Mouse (Mus musculus) liver (tissue): ENCODE measurements around the gene Dnmt1.

Experiments used
- DNase-seq: peaks from one replicate; pipeline ENCODE4 v3.0.0-alpha.2; 2020; ENCODE audit warnings: mixed read lengths

Dnmt1 gene

GRCm38 (mm10) chr9:20916160-20916559 is 43.5 kb downstream of the Dnmt1 start:
- peak; percentile 45 for DNase-seq

DNA sequence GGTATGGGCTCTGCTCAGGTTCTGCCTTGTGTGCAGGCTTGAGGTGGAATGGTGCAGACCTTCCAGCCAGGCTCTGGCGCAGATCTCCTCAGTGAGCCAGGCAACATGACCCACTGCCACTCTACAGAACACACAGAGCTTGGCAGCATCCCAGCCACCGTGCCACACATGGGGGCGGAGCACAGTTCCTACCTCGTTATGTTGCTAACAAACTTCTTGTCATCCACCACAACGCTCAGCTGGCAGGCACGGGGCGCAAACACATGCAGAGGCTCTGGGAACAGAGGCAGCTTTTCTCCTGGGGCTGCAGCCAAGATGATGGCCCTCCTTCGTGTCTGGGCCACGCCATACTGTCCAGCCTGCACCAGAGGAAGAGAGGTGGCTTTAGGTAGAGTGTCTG is 49.7 kb downstream of the Dnmt1 start:
- DNase-seq, result no peak

GRCm38 (mm10) chr9:20902174-20902491 is 57.6 kb downstream of the Dnmt1 start:
- no peak for DNase-seq

DNA sequence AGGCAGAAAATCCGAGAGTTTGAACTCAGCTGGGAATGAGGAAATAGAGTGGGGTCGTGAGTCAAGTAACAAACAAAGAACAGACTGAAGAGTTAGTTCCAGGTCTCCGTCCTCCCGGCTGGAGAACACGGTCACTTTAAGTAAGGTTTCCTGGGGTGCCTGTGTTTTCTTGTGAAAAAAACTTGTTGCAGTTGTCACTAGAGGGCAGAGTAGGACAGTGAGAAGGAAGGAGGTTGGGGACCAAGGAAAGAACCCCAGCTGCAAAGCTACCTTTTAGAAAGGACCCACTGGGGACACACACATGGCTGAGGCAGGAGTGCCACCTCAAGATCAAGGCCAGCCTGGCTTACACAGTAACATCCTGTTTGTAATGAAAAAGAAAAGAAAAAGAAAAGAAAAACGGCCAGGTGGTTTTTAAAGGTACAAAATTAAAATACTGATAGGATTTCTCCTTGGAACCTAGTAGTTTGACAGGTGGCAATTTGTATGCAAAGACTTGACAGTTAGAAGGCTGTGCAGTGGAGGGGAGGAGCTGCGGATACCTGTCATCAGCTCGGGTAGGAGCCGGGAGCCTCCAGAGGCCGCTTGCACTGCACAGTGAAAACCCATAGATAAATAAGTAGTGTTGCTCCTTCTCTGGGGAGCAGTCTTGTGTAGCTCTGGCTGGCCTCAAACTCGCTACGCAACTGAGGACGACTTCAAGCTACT is 58.1 kb downstream of the Dnmt1 start:
- DNase-seq, result peak; percentile 48

DNA sequence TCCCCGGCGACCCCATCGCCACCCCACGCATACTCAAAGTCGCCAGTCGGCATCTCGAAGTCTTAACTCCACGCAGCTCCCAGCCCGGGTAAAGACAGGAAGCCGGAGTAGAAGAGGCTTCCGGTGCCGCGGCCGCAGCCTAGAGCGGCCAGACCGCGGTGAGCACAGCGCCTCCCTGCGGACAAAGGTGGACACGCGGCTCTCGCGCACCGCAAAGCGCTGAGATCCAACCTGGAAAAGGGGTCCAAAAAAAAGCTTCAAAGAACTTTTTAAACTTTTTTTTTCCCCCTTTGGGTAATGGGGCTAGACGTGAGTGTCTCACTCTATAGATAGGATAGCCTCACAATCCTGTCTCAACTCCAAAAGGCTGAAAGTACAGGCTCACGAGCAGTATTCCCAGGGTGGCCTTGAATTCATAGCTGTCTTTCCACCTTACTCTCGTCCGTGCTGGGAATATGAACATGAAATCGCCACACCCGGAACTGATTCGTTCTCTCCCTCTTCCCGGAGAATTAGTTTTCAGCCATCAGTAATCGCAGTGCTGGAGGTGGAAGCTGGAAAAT is 61.1 kb downstream of the Dnmt1 start, which contains the start of gene Eif3g:
Gene Eif3g, minus strand, starts transcription at position 113 of the 563 bp plus-strand sequence.
- DNase-seq, result peak; percentile 88

DNA sequence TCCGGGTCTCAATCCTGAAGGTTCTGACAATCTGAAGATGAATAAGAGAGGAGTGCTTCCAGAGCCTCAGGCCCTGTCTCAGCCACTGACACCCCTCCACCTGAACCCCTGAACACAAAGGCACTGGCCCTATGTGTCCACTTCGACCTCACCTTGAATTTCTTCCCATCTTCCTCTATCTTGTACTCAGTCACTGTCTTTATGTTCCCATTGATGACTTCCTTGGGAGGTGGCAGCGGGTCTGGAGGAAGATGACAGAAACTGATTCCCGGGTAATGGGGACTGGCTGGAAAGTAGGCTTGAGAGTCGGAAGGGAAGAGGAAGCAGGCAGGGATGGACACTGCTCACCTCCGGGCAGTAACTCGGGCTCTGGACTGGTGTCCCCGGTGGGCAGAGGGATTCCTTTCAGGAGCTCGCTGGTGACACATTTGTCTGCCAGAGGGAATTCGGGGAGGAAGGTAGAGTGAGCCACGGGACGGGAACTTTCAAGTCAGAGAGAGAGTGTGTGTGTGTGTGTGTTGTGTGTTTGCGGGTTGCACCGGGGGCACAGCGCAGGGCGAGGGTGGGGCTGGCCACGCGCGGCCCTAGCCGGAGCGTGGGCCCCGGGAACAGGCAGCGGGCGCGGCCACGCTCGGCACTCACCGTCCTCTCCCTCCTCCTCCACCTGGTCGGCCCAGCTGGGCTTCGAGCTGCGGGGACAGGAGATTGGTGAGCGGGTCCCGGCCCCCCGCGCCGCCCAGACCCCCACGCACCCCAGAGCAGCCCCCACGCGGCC is 61.8 kb downstream of the Dnmt1 start:
- DNase-seq, result no peak

DNA sequence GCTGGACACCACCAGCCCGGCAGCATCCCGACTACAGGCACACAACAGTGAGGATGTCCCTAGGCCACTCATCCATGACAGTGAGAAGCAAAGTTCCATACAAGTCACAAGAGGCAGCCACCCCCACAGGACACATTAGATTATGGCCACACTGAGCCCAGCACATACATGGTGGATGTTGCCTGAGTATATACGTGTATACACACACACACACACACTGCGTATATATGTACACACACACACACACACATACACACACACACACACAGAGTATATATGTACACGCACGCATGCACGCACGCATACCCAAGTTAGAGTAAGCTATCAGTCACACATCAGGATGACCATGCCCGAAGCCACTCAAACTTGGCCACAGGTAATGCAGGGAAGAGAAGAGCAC is 64.3 kb downstream of the Dnmt1 start:
- DNase-seq, result no peak

GRCm38 (mm10) chr9:20894629-20895028 is 65.1 kb downstream of the Dnmt1 start:
- DNase-seq, result no peak

DNA sequence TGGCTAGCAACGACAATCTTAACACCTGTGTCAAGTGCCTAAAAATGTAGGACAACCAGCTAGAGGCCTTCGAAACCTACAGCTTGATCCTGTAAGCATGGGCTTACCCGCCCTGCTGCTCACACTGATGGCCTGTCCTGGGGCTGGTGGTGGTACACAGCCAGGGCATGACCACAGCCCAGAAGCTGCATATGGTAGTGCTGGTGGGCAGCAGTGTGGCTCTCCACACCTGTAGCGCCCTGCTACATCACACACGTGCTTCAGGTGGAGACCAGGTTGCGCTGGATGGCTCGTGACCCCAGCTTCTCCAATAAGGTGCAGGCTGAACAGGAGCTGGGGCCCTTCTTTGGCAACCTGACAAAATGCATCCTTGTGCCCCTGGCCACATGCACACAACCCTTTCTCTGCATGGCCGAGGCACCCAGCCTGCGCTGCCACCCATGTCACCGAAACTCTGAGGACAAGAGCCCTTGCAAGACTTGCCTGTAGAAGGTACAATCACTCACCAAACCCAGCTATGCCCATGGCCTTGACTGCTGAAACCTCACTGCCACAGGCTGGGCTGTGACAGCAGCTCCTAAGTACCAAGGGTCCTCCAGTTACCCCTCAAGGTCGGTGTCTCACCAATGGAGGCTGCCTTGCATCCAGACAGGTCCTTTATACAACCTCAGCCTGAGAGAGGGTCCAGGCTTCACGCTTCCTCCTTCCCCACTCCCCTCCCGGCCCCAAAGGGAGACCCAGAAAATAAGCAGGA is 65.9 kb downstream of the Dnmt1 start:
- DNase-seq, result no peak

DNA sequence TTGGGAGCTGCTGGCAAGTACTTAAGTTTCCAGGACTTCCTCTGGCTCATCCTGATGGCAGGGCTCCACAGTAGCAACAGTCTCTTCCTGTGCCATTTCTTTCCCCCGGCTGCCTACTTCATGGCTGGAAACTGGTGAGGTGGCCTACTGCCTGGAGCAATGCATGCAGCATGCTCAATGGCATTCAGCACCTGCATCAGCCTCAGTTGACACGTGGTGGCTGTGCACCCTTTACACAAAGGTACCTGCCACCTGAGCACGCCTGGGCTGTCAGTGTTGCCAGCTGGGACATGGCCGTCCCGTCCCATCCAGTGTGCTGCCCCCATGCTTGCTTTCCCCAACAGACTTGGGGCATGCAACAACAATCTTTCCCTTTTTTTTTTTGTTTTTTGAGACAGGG is 66.6 kb downstream of the Dnmt1 start:
- DNase-seq, result no peak

DNA sequence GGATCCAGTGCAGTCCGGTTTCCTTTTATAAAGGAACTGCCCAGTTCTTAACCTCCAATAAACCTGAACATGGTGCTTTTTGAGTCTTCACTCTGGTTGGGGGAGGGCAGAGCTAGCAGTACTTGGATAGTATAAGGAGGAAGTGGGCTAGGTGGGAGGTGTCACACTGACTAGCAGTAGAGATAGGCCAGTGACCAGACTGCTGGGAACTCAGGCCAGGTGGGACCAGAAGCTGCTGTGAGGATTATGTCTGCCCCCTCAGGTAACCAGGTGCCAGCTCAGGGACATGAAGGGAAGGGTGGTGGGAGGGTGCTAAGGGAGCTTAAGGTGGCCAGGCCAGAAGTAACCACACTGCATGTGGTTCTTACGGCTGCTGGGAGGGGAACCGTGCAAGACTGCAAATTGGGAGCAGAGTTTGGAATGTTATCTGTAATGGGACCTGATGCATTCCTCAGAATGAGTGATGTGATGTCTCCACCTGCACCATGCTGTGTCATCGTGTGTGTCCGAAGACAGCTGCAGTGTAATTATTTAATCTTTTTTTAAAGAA is 67.5 kb downstream of the Dnmt1 start:
- no peak for DNase-seq

GRCm38 (mm10) chr9:20891339-20892103 is 68.2 kb downstream of the Dnmt1 start:
- DNase-seq, result no peak

DNA sequence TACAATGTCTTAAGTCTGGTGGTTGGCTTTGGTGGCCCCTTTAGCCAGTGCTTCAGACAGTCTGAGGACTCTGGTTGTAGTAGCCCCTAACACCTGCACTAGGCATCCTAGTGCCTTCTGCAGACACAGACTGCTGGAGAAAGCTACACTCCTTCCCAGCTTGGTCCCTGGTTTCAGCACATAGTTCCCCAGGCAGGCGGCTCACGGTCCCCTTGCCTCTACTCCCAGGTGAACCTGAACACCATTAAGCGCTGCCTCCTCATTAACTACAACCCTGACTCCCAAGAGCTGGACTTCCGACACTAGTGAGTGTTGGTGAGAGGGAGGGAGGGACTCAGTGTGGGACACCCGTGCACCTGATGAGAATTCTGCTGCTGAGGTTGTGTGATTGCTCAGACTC is 69.3 kb downstream of the Dnmt1 start:
- no peak for DNase-seq

- DNase-seq, result peak; percentile 80
These were observed 70.2 kb downstream of the Dnmt1 start for GRCm38 (mm10) chr9:20889185-20890141.

GRCm38 (mm10) chr9:20888386-20888765 is 71.3 kb downstream of the Dnmt1 start:
- no peak for DNase-seq

DNA sequence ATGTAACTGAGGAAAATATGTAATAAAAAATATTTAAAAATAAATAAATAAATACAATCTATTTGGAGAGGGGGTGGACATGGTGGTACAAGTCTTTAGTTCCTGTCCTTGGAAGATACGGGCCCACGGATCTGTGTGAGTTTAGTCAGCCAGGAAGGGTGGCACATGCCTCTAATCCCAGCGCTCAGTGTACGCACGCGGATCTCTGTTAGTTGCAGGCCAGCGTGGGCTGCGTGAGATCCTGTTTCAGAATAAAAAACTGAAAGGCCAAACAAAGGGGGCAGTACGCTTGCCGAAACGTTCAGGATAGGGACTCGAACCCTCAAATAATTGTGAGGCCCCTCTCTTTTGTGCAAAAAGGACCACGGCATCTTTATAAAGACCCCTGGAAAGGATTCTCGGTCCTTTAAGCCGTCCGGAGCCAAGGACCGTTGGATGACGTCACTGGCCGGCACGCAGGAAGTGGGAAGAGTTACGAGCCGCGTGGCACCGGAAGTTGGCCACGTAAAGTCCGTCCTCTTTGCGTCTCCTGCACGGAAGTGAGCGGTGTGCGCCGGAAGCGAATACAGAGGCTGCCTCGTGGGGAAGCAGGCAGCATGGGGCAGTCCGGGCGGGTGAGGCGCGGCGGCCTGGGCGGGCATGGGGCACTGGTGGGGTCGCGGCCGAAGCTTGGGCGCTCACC is 71.8 kb downstream of the Dnmt1 start, which contains the start of gene Ppan:
Gene Ppan, plus strand, starts transcription at position 472 of the 682 bp plus-strand sequence.
- DNase-seq, result peak; percentile 94

- no peak for DNase-seq
These were observed 72.5 kb downstream of the Dnmt1 start for GRCm38 (mm10) chr9:20887191-20887590.

DNA sequence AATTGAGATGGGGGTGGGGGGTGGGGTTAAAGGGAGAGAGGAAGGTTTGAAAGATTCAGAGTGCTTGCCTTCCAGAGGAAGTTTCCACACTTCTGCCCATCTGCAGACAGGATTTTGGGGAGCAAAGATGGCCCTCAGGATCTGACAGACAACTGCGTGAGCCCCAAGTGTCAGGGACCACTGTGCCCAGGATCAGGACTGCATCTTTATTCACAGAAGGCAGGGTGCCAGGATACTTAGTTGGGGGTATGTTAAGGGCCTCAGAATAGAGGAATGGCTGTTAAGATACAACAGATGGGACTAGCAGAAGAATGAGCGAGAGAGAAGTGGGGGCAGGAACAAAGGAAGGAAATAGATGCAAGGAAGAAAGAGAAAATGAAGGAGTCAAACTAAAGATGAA is 73.1 kb downstream of the Dnmt1 start:
- DNase-seq, result no peak

DNA sequence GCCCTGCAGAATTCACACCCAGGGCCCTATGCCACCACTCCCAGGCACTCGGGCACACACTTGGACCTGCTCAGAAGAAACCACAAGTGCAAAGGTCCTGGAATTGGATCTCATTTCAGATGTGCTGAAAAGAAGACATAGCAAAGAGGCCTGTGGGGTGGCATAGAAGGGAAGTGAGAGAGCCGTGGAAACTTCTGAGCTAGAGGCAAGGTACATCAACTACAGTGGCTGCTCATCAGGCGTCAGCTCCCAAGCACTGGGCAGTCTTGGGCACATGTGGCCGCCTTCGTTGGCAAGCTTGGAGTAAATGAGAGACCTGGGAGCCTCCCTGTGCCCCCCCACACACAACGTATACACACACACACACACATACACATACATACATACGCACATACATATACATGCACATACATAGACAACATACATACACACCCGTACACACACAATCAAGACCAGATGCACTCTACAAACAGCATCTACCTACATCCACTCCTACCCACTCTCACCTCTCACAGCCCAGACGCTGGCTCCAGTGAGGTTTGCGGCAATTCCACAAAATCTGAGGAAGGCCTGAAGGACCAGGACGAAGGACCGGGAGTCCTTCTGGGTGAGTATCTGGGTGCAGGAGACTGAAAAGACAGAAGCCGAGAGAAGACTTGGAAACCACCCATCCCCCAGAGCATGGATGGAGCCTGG is 80.4 kb downstream of the Dnmt1 start, which contains the start of gene Angptl6:
Gene Angptl6, minus strand, starts transcription at position 631 of the 696 bp plus-strand sequence.
- no peak for DNase-seq

- no peak for DNase-seq
These were observed 81.0 kb downstream of the Dnmt1 start for GRCm38 (mm10) chr9:20878710-20879065.
